Mouse (Mus musculus): ENCODE results near the gene Klk7. TPM values are rescaled to one million over a fixed set of nuclear protein-coding genes. Genes with fewer than 3 reads are reported as not detected.

Klk7 gene
- polyA plus RNA-seq, 1 experiment from 2014 or later: not detected

DNA sequence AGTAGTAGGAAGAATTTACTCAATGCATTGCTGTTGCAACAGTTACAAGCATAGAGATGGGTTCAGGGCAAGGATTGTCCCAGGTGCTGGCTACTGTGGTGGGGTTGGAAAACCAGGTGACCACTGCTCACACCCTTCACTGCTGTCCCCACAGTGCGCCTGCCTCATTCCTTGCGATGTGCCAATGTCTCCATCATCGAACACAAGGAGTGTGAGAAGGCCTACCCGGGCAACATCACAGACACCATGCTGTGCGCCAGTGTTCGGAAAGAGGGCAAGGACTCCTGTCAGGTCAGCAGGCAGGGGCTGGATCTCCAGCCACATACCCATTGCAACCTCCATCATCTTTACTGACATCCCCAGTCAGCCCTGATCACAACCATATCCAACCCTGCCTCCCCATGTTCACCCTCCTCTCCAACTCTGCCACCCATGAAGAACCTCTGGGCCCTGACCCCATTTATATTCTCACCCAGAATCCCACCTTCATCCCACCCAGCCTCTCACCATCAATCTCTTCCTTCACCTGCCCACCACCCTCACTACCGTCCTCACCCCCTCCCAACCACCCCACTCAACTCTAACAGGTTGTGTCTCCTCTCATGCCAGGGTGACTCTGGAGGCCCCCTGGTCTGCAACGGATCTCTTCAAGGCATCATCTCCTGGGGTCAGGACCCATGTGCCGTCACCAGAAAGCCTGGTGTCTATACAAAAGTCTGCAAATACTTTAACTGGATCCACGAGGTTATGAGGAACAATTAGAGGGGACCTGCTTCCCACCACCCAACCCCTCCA lies 32.7 kb upstream of the Klk7 start:
- no peak for ATAC-seq (ENCODE audit: low FRiP score, low read depth)

DNA sequence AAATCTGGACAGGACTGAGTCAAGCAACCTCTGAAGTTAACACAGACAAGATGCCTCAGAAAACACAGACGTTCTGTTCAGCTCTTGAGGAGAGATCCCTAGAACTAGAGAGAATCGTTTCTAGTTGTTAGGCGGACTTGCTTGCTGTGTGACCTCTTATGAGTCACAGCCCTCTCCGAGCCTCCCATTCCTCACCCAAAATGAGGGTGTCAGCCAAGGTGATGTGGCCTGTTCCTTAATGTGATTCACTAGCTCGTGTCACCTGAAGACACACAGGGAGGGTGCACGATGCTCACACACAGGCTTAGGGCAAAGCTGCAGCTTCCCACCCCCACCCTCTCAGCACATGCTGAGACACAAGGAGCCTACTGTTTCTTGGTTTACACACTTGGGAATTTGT lies 30.9 kb upstream of the Klk7 start:
- H3K9me3 ChIP-seq: no peaks in the 10 kb centered on the region
- no peak overlapping the region for H3K9ac ChIP-seq
- WGBS: 72% methylated on average over 6 of the region's 6 CpGs
- H3K27me3 ChIP-seq: 0 out of 2 replicates have a peak, but pooled peaks cover 3% of the 10 kb centered on the region
- H3K4me3 ChIP-seq: no peak overlapping the region
- H3K36me3 ChIP-seq: no peaks in the 10 kb centered on the region
- H3K4me2 ChIP-seq: no peak overlapping the region
- H3K27ac ChIP-seq (replicated peaks): no peak overlapping the region
- ATAC-seq (ENCODE audit: low FRiP score, low read depth): no peak
- peaks cover 8% of the 10 kb centered on the region for H3K4me1 ChIP-seq (replicated peaks)

More for the DNA sequence above, 32.7 kb upstream of the Klk7 start:
- 0 out of 2 replicates have a peak, but pooled peaks cover 3% of the 10 kb centered on the region for H3K27me3 ChIP-seq
- no peak overlapping the region for H3K4me3 ChIP-seq
- 91% methylated on average over 10 of the region's 10 CpGs for WGBS
- no peak overlapping the region for H3K9ac ChIP-seq
- no peak overlapping the region for H3K27ac ChIP-seq (replicated peaks)
- no peaks in the 10 kb centered on the region for H3K36me3 ChIP-seq
- H3K4me1 ChIP-seq (replicated peaks): peaks cover 8% of the 10 kb centered on the region
- H3K4me2 ChIP-seq: no peak overlapping the region
- no peaks in the 10 kb centered on the region for H3K9me3 ChIP-seq

DNA sequence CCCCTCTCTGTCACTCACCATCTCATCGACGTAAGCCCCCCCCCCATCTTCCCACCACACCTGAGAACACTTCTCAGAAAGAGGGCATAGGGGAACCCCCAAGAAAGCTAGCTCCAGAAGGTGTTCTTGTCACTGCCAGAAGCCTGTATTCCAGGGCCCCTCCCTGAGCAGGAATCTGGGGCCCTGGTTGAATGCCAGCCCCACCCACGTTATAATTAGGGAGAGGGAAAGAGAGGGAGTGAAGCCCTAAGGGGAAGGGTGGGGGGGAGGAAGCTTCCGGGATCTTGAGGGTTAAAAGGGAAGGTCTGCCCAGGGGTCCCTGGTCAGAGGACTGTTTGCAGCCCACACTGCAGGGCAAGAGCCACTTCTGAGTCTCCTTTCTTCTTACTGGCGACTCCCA lies 30.3 kb upstream of the Klk7 start, which contains the start of gene Klk10:
Gene Klk10, plus strand, starts transcription at position 290 of the 400 bp plus-strand sequence.
- Histone ChIP-seq H3K27ac (replicated peaks) (no peak within 1 kb of the TSS), H3K27me3 (0 out of 2 replicates have a peak, but pooled peaks cover 3% of the 10 kb centered on the region), H3K4me1 (replicated peaks) (peaks cover 8% of the 10 kb centered on the region), H3K4me3 (no peak within 1 kb of the TSS), H3K4me2 (no peak within 1 kb of the TSS), H3K9me3 (no peaks in the 10 kb centered on the region), H3K36me3 (no peaks in the 10 kb centered on the region), H3K9ac (no peak within 1 kb of the TSS)
- 54% methylated on average over 5 of the region's 5 CpGs for WGBS
- ATAC-seq (ENCODE audit: low FRiP score, low read depth): no peak

DNA sequence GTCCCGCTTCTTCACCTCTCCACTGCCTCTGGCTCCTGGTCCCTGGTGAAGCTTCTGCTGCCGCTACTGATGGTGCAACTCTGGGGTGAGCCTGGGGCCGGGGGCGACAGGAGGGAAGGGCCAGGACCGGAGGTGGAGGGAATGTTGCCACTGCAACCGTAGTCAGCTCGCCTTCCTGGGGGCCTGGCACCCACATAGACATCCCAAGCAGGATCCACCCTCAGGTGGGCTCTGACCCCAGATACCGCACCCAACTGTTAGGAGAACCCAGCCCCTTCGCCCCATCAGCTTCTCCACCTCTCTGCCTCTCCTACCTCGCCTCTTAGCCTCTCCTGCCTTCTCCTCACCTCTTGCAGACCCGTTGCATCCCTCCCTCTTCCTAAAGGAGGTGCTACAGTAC lies 29.6 kb upstream of the Klk7 start:
- Histone ChIP-seq H3K27me3 (0 out of 2 replicates have a peak, but pooled peaks cover 3% of the 10 kb centered on the region), H3K9ac (no peak overlapping the region), H3K9me3 (no peaks in the 10 kb centered on the region), H3K4me3 (no peak overlapping the region), H3K4me2 (no peak overlapping the region), H3K27ac (replicated peaks) (no peak overlapping the region), H3K36me3 (no peaks in the 10 kb centered on the region), H3K4me1 (replicated peaks) (peaks cover 8% of the 10 kb centered on the region)
- ATAC-seq (ENCODE audit: low FRiP score, low read depth): no peak
- 89% methylated on average over 11 of the region's 11 CpGs for WGBS

DNA sequence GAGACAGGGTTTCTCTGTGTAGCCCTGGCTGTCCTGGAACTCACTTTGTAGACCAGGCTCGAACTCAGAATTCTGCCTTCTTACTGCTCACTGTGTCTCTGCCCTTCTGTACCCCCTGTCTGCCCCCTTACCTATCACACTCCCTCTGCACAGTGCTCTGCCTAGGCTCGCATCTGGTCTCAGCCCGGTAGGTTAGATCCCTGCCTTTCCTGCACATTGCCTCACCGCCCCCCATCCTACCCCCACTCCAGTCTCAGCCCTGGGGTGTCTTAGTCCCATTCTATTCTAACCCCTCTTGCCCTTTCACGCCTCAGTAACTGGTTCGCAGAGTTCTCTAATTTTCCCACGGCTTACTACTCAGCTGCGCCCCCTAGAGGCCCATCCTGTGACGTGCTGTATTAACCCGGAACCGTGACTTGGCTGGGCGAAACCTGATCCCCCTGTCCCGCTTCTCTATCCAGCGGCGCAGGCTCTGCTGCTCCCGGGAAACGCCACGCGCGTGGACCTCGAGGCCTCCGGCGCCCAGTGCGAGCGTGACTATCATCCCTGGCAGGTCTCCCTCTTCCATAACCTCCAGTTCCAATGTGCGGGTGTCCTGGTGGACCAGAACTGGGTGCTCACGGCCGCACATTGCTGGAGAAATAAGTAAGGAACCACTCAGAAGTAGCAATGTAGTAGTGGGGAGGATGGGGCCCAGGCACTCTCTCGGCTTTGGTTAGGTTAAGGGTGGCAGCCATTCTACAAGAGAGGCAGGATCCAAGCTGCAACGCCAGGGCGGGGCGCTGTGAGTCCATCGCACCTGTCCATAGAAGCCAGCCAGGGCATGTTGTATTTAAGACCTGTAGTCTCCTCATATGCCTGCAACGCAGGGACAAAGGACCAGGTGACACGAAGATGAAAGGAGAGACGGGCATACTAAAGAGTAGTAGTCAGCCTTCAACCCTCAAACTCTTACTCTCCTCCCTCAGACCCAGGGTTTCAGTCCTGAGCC lies 28.5 kb upstream of the Klk7 start:
- no peaks in the 10 kb centered on the region for H3K9me3 ChIP-seq
- ATAC-seq (ENCODE audit: low FRiP score, low read depth): peak; percentile 83
- H3K4me3 ChIP-seq: peak overlapping the region; percentile 34
- WGBS: 7% methylated on average over 36 of the region's 36 CpGs
- H3K4me2 ChIP-seq: peak overlapping the region; percentile 78
- no peaks in the 10 kb centered on the region for H3K36me3 ChIP-seq
- H3K4me1 ChIP-seq (replicated peaks): peaks cover 8% of the 10 kb centered on the region
- no peak overlapping the region for H3K27ac ChIP-seq (replicated peaks)
- H3K9ac ChIP-seq: peak overlapping the region; percentile 34; the same call in 1 of the 2 replicates
- 0 out of 2 replicates have a peak, but pooled peaks cover 3% of the 10 kb centered on the region for H3K27me3 ChIP-seq

DNA sequence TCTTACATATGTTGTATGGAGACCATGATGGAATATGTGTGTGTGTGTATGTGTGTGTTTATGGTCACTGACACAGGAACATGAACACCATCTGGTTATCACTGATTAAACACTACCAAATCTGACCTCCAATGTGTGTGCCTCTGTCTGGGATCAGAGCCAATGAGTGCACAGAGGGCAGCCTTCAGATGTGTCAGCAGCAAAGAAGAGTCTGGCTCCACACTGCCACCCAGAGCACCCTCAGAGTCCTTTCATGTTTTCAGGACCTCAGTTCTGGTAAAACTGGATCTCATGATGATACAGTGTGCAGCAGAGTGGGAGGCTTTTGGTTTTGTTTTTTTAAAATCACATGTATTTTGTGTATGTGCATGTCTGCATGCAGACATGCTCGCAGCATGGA lies 25.8 kb upstream of the Klk7 start:
- Histone ChIP-seq H3K27me3 (0 out of 2 replicates have a peak, but pooled peaks cover 3% of the 10 kb centered on the region), H3K4me2 (no peak overlapping the region), H3K4me1 (replicated peaks) (peaks cover 8% of the 10 kb centered on the region), H3K36me3 (no peaks in the 10 kb centered on the region), H3K27ac (replicated peaks) (no peak overlapping the region), H3K4me3 (no peak overlapping the region), H3K9me3 (no peaks in the 10 kb centered on the region), H3K9ac (no peak overlapping the region)
- 75% methylated on average over 1 of the region's 1 CpGs for WGBS
- ATAC-seq (ENCODE audit: low FRiP score, low read depth): no peak

DNA sequence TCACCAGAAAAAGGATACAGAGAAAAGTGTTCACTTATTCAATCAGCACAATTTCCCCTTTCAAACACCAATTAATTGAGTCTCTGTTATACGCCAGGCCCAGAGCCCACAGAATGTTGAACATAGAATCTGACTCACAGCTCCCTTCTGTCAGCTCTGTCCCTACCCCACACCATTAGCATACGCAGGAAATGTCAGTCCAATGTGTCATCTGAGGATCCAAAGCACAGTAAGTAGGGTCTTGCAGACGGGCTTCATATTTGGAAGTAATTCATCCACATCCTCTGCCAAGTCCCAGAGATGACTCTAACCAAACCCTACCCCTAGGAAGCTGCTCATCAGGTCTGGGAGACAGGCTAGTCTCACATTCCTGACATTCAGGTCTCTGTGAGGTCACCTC lies 23.0 kb upstream of the Klk7 start:
- Histone ChIP-seq H3K27me3 (no peaks in the 10 kb centered on the region), H3K27ac (replicated peaks) (no peak overlapping the region), H3K4me1 (replicated peaks) (no peaks in the 10 kb centered on the region), H3K9ac (no peak overlapping the region), H3K4me3 (no peak overlapping the region), H3K4me2 (no peak overlapping the region), H3K36me3 (no peaks in the 10 kb centered on the region), H3K9me3 (no peaks in the 10 kb centered on the region)
- 80% methylated on average over 3 of the region's 3 CpGs for WGBS
- ATAC-seq (ENCODE audit: low FRiP score, low read depth): no peak

GRCm38 (mm10) chr7:43789295-43789694 lies 21.8 kb upstream of the Klk7 start:
- H3K4me2 ChIP-seq: no peak overlapping the region
- H3K9ac ChIP-seq: no peak overlapping the region
- H3K36me3 ChIP-seq: no peaks in the 10 kb centered on the region
- no peak overlapping the region for H3K4me3 ChIP-seq
- no peaks in the 10 kb centered on the region for H3K9me3 ChIP-seq
- no peaks in the 10 kb centered on the region for H3K4me1 ChIP-seq (replicated peaks)
- H3K27ac ChIP-seq (replicated peaks): no peak overlapping the region
- no peaks in the 10 kb centered on the region for H3K27me3 ChIP-seq
- no peak for ATAC-seq (ENCODE audit: low FRiP score, low read depth)
- 73% methylated on average over 2 of the region's 2 CpGs for WGBS

- no peak for ATAC-seq (ENCODE audit: low FRiP score, low read depth)
- H3K9me3 ChIP-seq: no peaks in the 10 kb centered on the region
- H3K9ac ChIP-seq: no peak within 1 kb of the TSS
- H3K4me2 ChIP-seq: no peak within 1 kb of the TSS
- H3K4me3 ChIP-seq: no peak within 1 kb of the TSS
- H3K27me3 ChIP-seq: peaks cover 15% of the 10 kb centered on the region; the same call in 1 of the 2 replicates
- H3K27ac ChIP-seq (replicated peaks): no peak within 1 kb of the TSS
- WGBS: 77% methylated on average over 7 of the region's 7 CpGs
- peaks cover 11% of the 10 kb centered on the region; the same call in 1 of the 2 replicates for H3K4me1 ChIP-seq (replicated peaks)
- H3K36me3 ChIP-seq: no peaks in the 10 kb centered on the region
These were observed 19.5 kb upstream of the Klk7 start, which contains the start of gene Klk9 for GRCm38 (mm10) chr7:43791591-43791990. TSS of gene Klk9 (plus strand) at chr7:43791891.

GRCm38 (mm10) chr7:43796355-43796754 lies 14.7 kb upstream of the Klk7 start:
- H3K36me3 ChIP-seq: no peaks in the 10 kb centered on the region
- H3K27ac ChIP-seq (replicated peaks): no peak overlapping the region
- peaks cover 17% of the 10 kb centered on the region for H3K4me1 ChIP-seq (replicated peaks)
- H3K9me3 ChIP-seq: no peaks in the 10 kb centered on the region
- peak overlapping the region; percentile 47 for H3K4me3 ChIP-seq
- 7% methylated on average over 8 of the region's 8 CpGs for WGBS
- H3K9ac ChIP-seq: peak overlapping the region; percentile 36; the same call in 1 of the 2 replicates
- peaks cover 22% of the 10 kb centered on the region; the same call in 1 of the 2 replicates for H3K27me3 ChIP-seq
- ATAC-seq (ENCODE audit: low FRiP score, low read depth): peak; percentile 35
- H3K4me2 ChIP-seq: peak overlapping the region; percentile 76

DNA sequence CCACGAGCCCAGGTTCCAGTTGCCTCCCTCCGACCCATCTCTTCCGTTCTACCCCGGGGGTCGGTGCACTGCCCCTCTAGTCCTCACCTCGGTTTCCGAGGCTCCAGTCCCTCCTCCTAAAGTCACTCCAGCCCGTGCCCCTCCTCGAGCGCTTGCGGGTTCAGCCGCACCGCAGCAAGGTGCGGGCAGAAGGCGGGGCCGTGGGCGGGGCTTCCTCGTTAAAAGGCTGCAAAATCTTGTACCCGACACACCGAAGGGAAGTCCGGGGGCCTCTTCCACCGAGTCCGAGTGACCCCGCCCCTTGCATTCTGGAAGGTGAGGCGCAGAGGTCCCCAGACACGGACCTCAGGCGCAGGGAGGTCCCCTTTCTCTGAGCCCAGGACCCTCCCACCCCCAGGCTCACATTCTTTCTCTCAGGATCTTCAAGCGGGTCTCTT lies 13.7 kb upstream of the Klk7 start, which contains the start of gene Klk8:
Gene Klk8, plus strand, starts transcription at position 245 of the 437 bp plus-strand sequence.
- Histone ChIP-seq H3K36me3 (no peaks in the 10 kb centered on the region), H3K4me1 (replicated peaks) (peaks cover 17% of the 10 kb centered on the region), H3K4me2 (peak within 1 kb of the TSS; percentile 76), H3K27ac (replicated peaks) (no peak within 1 kb of the TSS), H3K9me3 (no peaks in the 10 kb centered on the region), H3K27me3 (peaks cover 22% of the 10 kb centered on the region; the same call in 1 of the 2 replicates), H3K9ac (peak within 1 kb of the TSS; percentile 36), H3K4me3 (peak within 1 kb of the TSS; percentile 47)
- peak; percentile 63 for ATAC-seq (ENCODE audit: low FRiP score, low read depth)
- WGBS: under 1% methylated on average over 28 of the region's 28 CpGs

All from hindbrain, embryonic 15.5 days (tissue).